Mouse (Mus musculus) 3T3-L1 (cell line): Measurements from ENCODE around the gene Anapc11.
A peak's percentile ranks its signal among the peaks of the same experiment; 100 is the strongest.
"Not testable (repeated sequence)": the region's sequence is repeated elsewhere in the genome, so short reads cannot be mapped to it uniquely, and the experiment has no call there.

Experiments
- DNase-seq: peaks from one replicate; pipeline ENCODE4 v3.0.0-alpha.2; 2015; ENCODE audit warnings: low read depth, low spot score

Gene Anapc11

GRCm38 (mm10) chr11:120598283-120598989, at the start of gene Anapc11, which contains the start of gene Alyref:
TSS of gene Anapc11 (plus strand) at chr11:120598421.
TSS of gene Alyref (minus strand) at chr11:120598365.
- peak; percentile 92 for DNase-seq

GRCm38 (mm10) chr11:120548786-120549167, 49.4 kb upstream of the Anapc11 start:
- no peak for DNase-seq

- DNase-seq: peak; percentile 80
Measured at GRCm38 (mm10) chr11:120549168-120549945, 48.9 kb upstream of the Anapc11 start, which contains the start of gene Mcrip1. TSS of gene Mcrip1 (minus strand) at chr11:120549727.

GRCm38 (mm10) chr11:120549986-120550809, 48.0 kb upstream of the Anapc11 start:
- peak; percentile 25 for DNase-seq

- DNase-seq: no peak
Measured at GRCm38 (mm10) chr11:120550810-120551440, 47.3 kb upstream of the Anapc11 start, which contains the start of gene Ppp1r27. TSS of gene Ppp1r27 (minus strand) at chr11:120551132.

GRCm38 (mm10) chr11:120552736-120553135, 45.5 kb upstream of the Anapc11 start:
- DNase-seq: peak; percentile 45

- DNase-seq: peak; percentile 96
Measured at GRCm38 (mm10) chr11:120554834-120555233, 43.4 kb upstream of the Anapc11 start.

- DNase-seq: no peak
Measured at GRCm38 (mm10) chr11:120555260-120555659, 43.0 kb upstream of the Anapc11 start.

- not testable (repeated sequence) for DNase-seq
Measured at GRCm38 (mm10) chr11:120558843-120559242, 39.4 kb upstream of the Anapc11 start.

- DNase-seq: no peak
Measured at GRCm38 (mm10) chr11:120560952-120561728, 37.1 kb upstream of the Anapc11 start.

- no peak for DNase-seq
Measured at GRCm38 (mm10) chr11:120562949-120563348, 35.3 kb upstream of the Anapc11 start.

- no peak for DNase-seq
Measured at GRCm38 (mm10) chr11:120565114-120565513, 33.1 kb upstream of the Anapc11 start.

GRCm38 (mm10) chr11:120568324-120568723, 29.9 kb upstream of the Anapc11 start:
- DNase-seq: no peak

- no peak for DNase-seq
Measured at GRCm38 (mm10) chr11:120571122-120571521, 27.1 kb upstream of the Anapc11 start.

GRCm38 (mm10) chr11:120571754-120572416, 26.3 kb upstream of the Anapc11 start:
- no peak for DNase-seq

- DNase-seq: peak; percentile 31
Measured at GRCm38 (mm10) chr11:120572417-120572751, 25.8 kb upstream of the Anapc11 start.

- DNase-seq: peak; percentile 100
Measured at GRCm38 (mm10) chr11:120572752-120573584, 25.3 kb upstream of the Anapc11 start, which contains the start of gene P4hb. TSS of gene P4hb (minus strand) at chr11:120573253.

- peak; percentile 69 for DNase-seq
Measured at GRCm38 (mm10) chr11:120573585-120574277, 24.5 kb upstream of the Anapc11 start.

- DNase-seq: peak; percentile 37
Measured at GRCm38 (mm10) chr11:120574278-120574600, 24.0 kb upstream of the Anapc11 start.
